Mouse (Mus musculus) cortical plate, adult 2 months (tissue): Measurements from ENCODE around the gene Sh3d21.

ENCODE experiments used
- CTCF ChIP-seq: fragments of 200-500 bp; IDR thresholded peaks from 2 replicates; pipeline ENCODE4 v1.5.1; 2011; ENCODE audit warnings: mild to moderate bottlenecking, control low read depth, low read length; ENCODE audit not compliant: insufficient read depth; ENCODE audit errors: extremely low read depth
- POLR2A ChIP-seq: fragments of 200-500 bp; IDR thresholded peaks from 2 replicates; pipeline ENCODE4 v1.6.1; 2011; ENCODE audit warnings: mild to moderate bottlenecking, low read length, control low read depth; ENCODE audit not compliant: insufficient read depth; ENCODE audit errors: extremely low read depth

- no peak for TF ChIP-seq CTCF
- TF ChIP-seq POLR2A = no peak
These were observed 32.8 kb downstream of the Sh3d21 start for GRCm38 (mm10) chr4:126130502-126130901.
